Mouse (Mus musculus) brain, embryonic 14.5 days (tissue): ENCODE results near the gene BC052040.

Experiments
- CTCF ChIP-seq: fragments of 200-500 bp; IDR thresholded peaks from 2 replicates; pipeline ENCODE4 v1.5.1; 2012; ENCODE audit warnings: inconsistent platforms, mild to moderate bottlenecking, moderate library complexity, borderline replicate concordance; ENCODE audit not compliant: insufficient read depth, insufficient read length; ENCODE audit errors: extremely low read depth
- POLR2A ChIP-seq: fragments of 200-500 bp; IDR thresholded peaks from 2 replicates; pipeline ENCODE4 v1.6.1; 2012; ENCODE audit warnings: mild to moderate bottlenecking, inconsistent platforms, borderline replicate concordance; ENCODE audit not compliant: poor library complexity, insufficient read depth, insufficient read length, severe bottlenecking; ENCODE audit errors: extremely low read depth

GRCm38 (mm10) chr2:115605829-115606336 lies 24.4 kb downstream of the BC052040 start:
- TF ChIP-seq CTCF (no peak), POLR2A (no peak)
